Mouse (Mus musculus) heart, embryonic 11.5 days (tissue): ENCODE data around the gene Ifnlr1. TPM values are rescaled to one million over a fixed set of nuclear protein-coding genes. Genes with fewer than 3 reads are reported as not detected.
"Not testable (repeated sequence)": the region's sequence is repeated elsewhere in the genome, so short reads cannot be mapped to it uniquely, and the experiment has no call there.

Experiments used
- ATAC-seq: fragments of 200-750 bp; cut with Nextera tagmentation; replicated peaks from 2 replicates; pipeline ENCODE4 v1.8.0; 2017; ENCODE audit warnings: moderate library complexity; ENCODE audit not compliant: insufficient number of reproducible peaks, low FRiP score, low TSS enrichment
- H3K27ac ChIP-seq: fragments of 300-500 bp; sonication (generic); 2 replicates; pipeline ENCODE4 v1.5.1; 2014; ENCODE audit warnings: mild to moderate bottlenecking, low read depth, low read length
- H3K27me3 ChIP-seq: fragments of 300-500 bp; sonication (generic); 2 replicates; pipeline ENCODE4 v1.6.1; 2014; ENCODE audit warnings: mild to moderate bottlenecking, low read length, mixed read lengths; ENCODE audit not compliant: control insufficient read depth, insufficient read depth
- H3K36me3 ChIP-seq: fragments of 300-500 bp; sonication (generic); 2 replicates; pipeline ENCODE4 v1.6.1; 2014; ENCODE audit warnings: mild to moderate bottlenecking, low read length, moderate library complexity, mixed read lengths; ENCODE audit not compliant: control insufficient read depth, insufficient read depth
- H3K4me1 ChIP-seq: fragments of 300-500 bp; sonication (generic); 2 replicates; pipeline ENCODE4 v1.6.1; 2014; ENCODE audit warnings: low read length; ENCODE audit not compliant: control insufficient read depth, insufficient read depth
- H3K4me2 ChIP-seq: fragments of 300-500 bp; sonication (generic); 2 replicates; pipeline ENCODE4 v1.6.1; 2014; ENCODE audit warnings: mild to moderate bottlenecking, moderate library complexity
- H3K4me3 ChIP-seq: fragments of 300-500 bp; sonication (generic); 2 replicates; pipeline ENCODE4 v1.5.1; 2014; ENCODE audit warnings: low read depth, low read length
- H3K9ac ChIP-seq: fragments of 300-500 bp; sonication (generic); 2 replicates; pipeline ENCODE4 v1.6.1; 2014; ENCODE audit warnings: mild to moderate bottlenecking, low read depth, low read length, moderate library complexity
- H3K9me3 ChIP-seq: fragments of 300-500 bp; sonication (generic); replicated peaks from 2 replicates; pipeline ENCODE4 v1.6.1; 2016; ENCODE audit warnings: low read length; ENCODE audit not compliant: control insufficient read depth
- WGBS: fragments of 180-500 bp; shearing (Covaris S2); extraction: QIAGEN DNeasy Blood & Tissue Kit; methylation state at CpG from one replicate; pipeline ENCODE4 v1.1.7; 2014; ENCODE audit not compliant: insufficient replicate concordance; 5-methylcytosine and 5-hydroxymethylcytosine counted together
- polyA plus RNA-seq: library from polyadenylated mRNA; unstranded; fragments of >200 nt; fragmentation: Nextera tagmentation; extraction: Ambion mirVana; gene quantifications from 2 replicates; pipeline ENCODE4 v1.2.1, GENCODE M21; 2014

Ifnlr1 gene
- polyA plus RNA-seq, 1 experiment from 2014 or later, result 0.20 TPM

- Histone ChIP-seq H3K36me3 (no peaks in the 10 kb centered on the region), H3K4me1 (no peaks in the 10 kb centered on the region), H3K27ac (no peak overlapping the region), H3K27me3 (no peaks in the 10 kb centered on the region), H3K9ac (no peak overlapping the region), H3K4me2 (no peak overlapping the region), H3K4me3 (no peak overlapping the region), H3K9me3 (no peaks in the 10 kb centered on the region)
- WGBS, result 71% methylated on average over 7 of the region's 7 CpGs
- no peak for ATAC-seq
These were observed 12.4 kb downstream of the Ifnlr1 start for GRCm38 (mm10) chr4:135698498-135698897.

- Histone ChIP-seq H3K9me3 (no peaks in the 10 kb centered on the region), H3K27ac (no peak overlapping the region), H3K4me1 (0 out of 2 replicates have a peak, but pooled peaks cover 2% of the 10 kb centered on the region), H3K4me2 (no peak overlapping the region), H3K36me3 (no peaks in the 10 kb centered on the region), H3K27me3 (peaks cover 8% of the 10 kb centered on the region), H3K4me3 (no peak overlapping the region), H3K9ac (no peak overlapping the region)
- WGBS, result 61% methylated on average over 13 of the region's 13 CpGs
- no peak for ATAC-seq
These were observed 17.4 kb downstream of the Ifnlr1 start for GRCm38 (mm10) chr4:135703497-135703896.

- Histone ChIP-seq H3K9me3 (no peaks in the 10 kb centered on the region), H3K4me1 (0 out of 2 replicates have a peak, but pooled peaks cover 2% of the 10 kb centered on the region), H3K4me2 (no peak overlapping the region), H3K27ac (no peak overlapping the region), H3K4me3 (no peak overlapping the region), H3K27me3 (peaks cover 8% of the 10 kb centered on the region), H3K9ac (no peak overlapping the region), H3K36me3 (no peaks in the 10 kb centered on the region)
- ATAC-seq, result no peak
- 49% methylated on average over 6 of the region's 6 CpGs for WGBS
These were observed 17.9 kb downstream of the Ifnlr1 start for GRCm38 (mm10) chr4:135704016-135704415.

- peaks cover 8% of the 10 kb centered on the region for H3K27me3 ChIP-seq
- no peak overlapping the region for H3K4me2 ChIP-seq
- no peak overlapping the region for H3K4me3 ChIP-seq
- no peaks in the 10 kb centered on the region for H3K9me3 ChIP-seq
- no peak overlapping the region for H3K27ac ChIP-seq
- ATAC-seq, result no peak
- WGBS, result 81% methylated on average over 6 of the region's 6 CpGs
- H3K9ac ChIP-seq, result no peak overlapping the region
- 0 out of 2 replicates have a peak, but pooled peaks cover 2% of the 10 kb centered on the region for H3K4me1 ChIP-seq
- no peaks in the 10 kb centered on the region for H3K36me3 ChIP-seq
These were observed 20.0 kb downstream of the Ifnlr1 start for GRCm38 (mm10) chr4:135706045-135706444.

GRCm38 (mm10) chr4:135709072-135709564, 23.0 kb downstream of the Ifnlr1 start:
- ATAC-seq, result no peak
- Histone ChIP-seq H3K9me3 (no peaks in the 10 kb centered on the region), H3K4me1 (0 out of 2 replicates have a peak, but pooled peaks cover 2% of the 10 kb centered on the region), H3K9ac (no peak overlapping the region), H3K36me3 (no peaks in the 10 kb centered on the region), H3K27me3 (peaks cover 8% of the 10 kb centered on the region), H3K4me2 (peak overlapping the region; percentile 46), H3K4me3 (no peak overlapping the region), H3K27ac (no peak overlapping the region)
- 10% methylated on average over 8 of the region's 8 CpGs for WGBS

- H3K9ac ChIP-seq, result no peak overlapping the region
- H3K9me3 ChIP-seq, result no peaks in the 10 kb centered on the region
- no peak overlapping the region for H3K4me3 ChIP-seq
- H3K4me1 ChIP-seq, result no peaks in the 10 kb centered on the region
- no peak overlapping the region for H3K27ac ChIP-seq
- no peaks in the 10 kb centered on the region for H3K36me3 ChIP-seq
- 67% methylated on average over 11 of the region's 11 CpGs for WGBS
- peaks cover 8% of the 10 kb centered on the region for H3K27me3 ChIP-seq
- no peak overlapping the region for H3K4me2 ChIP-seq
- ATAC-seq, result no peak
These were observed 23.5 kb downstream of the Ifnlr1 start for GRCm38 (mm10) chr4:135709621-135710020.

GRCm38 (mm10) chr4:135710392-135710791, 24.3 kb downstream of the Ifnlr1 start:
- 38% methylated on average over 3 of the region's 3 CpGs for WGBS
- no peak overlapping the region for H3K9ac ChIP-seq
- no peak overlapping the region for H3K27ac ChIP-seq
- no peak overlapping the region for H3K4me3 ChIP-seq
- no peaks in the 10 kb centered on the region for H3K36me3 ChIP-seq
- no peak for ATAC-seq
- H3K27me3 ChIP-seq, result peaks cover 5% of the 10 kb centered on the region; the same call in 1 of the 2 replicates
- no peak overlapping the region for H3K4me2 ChIP-seq
- H3K9me3 ChIP-seq, result no peaks in the 10 kb centered on the region
- no peaks in the 10 kb centered on the region for H3K4me1 ChIP-seq

- Histone ChIP-seq H3K27me3 (no peaks in the 10 kb centered on the region), H3K27ac (no peak overlapping the region)
- 68% methylated on average over 8 of the region's 8 CpGs for WGBS
These were observed 28.7 kb downstream of the Ifnlr1 start for GRCm38 (mm10) chr4:135714776-135715175.

GRCm38 (mm10) chr4:135716438-135716837, 30.4 kb downstream of the Ifnlr1 start:
- 94% methylated on average over 11 of the region's 11 CpGs for WGBS
- not testable (repeated sequence) for H3K4me1 ChIP-seq, H3K27me3 ChIP-seq, H3K36me3 ChIP-seq, H3K4me2 ChIP-seq, ATAC-seq, H3K9me3 ChIP-seq, H3K9ac ChIP-seq, H3K4me3 ChIP-seq, H3K27ac ChIP-seq

More at GRCm38 (mm10) chr4:135714776-135715175, 28.7 kb downstream of the Ifnlr1 start:
- Histone ChIP-seq H3K9me3 (no peaks in the 10 kb centered on the region), H3K4me1 (no peaks in the 10 kb centered on the region), H3K4me3 (no peak overlapping the region), H3K4me2 (no peak overlapping the region), H3K36me3 (no peaks in the 10 kb centered on the region), H3K9ac (no peak overlapping the region)
- no peak for ATAC-seq
